Mouse (Mus musculus) cerebellum, postnatal 10 days (tissue): ENCODE results near the gene Ankrd39.
"Not testable (repeated sequence)": the region's sequence is repeated elsewhere in the genome, so short reads cannot be mapped to it uniquely, and the experiment has no call there.

Experiments
- DNase-seq, 2 experiments: peaks; one replicate each; pipeline ENCODE4 v3.0.0; 2021; ENCODE audit warnings: mixed read lengths in 2 of 2

Gene Ankrd39

DNA sequence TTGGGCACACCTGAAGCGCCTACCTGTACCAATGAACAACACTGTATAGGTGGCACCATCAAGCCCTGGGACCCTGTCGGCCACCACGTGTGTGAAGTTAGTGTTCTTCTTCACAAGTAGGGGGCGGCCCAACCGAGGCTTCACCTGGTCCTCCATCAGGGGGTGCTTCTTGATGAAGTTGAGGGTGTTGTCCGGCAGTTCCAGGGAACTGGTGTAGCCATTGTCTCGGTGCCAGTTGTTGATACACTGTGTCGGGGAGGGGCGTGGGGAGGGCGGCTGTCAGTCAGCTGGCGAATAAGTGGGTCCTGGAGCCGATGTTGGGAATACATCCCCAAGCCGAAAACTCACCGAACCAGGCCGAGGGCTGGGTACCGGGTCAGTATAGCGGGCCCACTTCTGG, 4.7 kb upstream of the Ankrd39 start:
- no peak for DNase-seq

GRCm38 (mm10) chr1:36550075-36550863, 3.0 kb upstream of the Ankrd39 start:
- peak; percentile 54 to 57 for DNase-seq

- no peak for DNase-seq
These were observed 2.2 kb upstream of the Ankrd39 start for GRCm38 (mm10) chr1:36549491-36549890.

DNA sequence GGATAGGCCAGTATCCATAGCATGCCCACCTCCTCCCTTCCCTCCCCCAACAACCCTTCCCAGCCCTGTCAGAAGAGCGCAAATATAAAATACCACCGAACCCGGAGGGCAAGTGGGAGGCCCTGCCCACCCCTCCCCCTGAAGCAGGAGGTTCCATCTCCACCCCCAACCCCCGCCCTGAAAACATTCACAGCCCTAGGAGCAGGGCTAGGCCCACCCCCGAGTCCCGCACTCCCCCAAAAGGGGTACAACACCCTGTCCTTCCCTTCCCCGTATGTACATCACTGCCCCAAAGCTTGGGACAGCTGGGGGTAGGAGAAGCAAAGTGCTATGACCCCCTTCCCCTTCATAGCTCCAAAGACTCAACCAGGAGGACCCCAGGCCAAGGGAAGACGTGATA, 1.5 kb upstream of the Ankrd39 start:
- DNase-seq = no peak

- peak; percentile 72 to 76 for DNase-seq
These were observed 845 bp upstream of the Ankrd39 start for GRCm38 (mm10) chr1:36547981-36548598.

GRCm38 (mm10) chr1:36545845-36546600, 1.2 kb downstream of the Ankrd39 start:
- DNase-seq = peak; percentile 61 to 62

DNA sequence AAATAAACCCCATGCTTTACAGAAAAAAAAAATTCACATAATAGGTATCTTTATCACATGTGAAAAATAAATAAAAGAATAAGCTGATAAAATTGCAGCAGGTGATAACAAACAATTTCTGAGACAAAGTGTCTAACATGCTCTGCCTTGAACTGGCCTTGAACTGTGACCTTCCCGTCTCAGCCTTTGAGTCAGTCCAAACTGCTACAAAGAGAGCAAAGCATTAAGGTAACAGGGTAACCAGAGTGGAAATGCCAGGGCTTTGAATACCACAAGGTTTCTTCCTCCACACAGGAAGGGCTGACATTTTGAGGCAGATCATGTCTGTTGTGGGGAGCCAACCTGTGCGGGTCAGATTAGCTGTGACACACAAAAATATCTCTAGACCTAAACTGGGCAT, 1.9 kb downstream of the Ankrd39 start:
- no peak for DNase-seq

DNA sequence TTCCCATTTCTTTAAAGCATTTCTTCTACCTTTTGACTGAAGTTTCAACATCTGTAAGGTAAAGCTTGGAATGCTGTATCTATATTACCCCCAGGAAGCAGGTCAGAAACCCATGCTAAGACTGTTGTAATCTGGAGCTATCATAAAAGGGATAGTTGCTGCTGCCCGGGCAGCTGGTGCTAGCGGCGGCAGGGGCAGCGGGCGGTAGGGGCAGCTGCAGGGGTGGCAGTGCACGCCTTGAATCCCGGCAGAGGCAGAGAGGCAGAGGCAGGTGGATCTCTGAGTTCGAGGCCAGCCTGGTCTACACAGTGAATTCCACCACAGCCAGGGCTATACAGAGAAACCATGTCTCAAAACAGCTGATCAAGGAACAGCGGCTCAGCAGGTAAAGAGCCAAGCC, 4.3 kb downstream of the Ankrd39 start:
- DNase-seq = no peak

DNA sequence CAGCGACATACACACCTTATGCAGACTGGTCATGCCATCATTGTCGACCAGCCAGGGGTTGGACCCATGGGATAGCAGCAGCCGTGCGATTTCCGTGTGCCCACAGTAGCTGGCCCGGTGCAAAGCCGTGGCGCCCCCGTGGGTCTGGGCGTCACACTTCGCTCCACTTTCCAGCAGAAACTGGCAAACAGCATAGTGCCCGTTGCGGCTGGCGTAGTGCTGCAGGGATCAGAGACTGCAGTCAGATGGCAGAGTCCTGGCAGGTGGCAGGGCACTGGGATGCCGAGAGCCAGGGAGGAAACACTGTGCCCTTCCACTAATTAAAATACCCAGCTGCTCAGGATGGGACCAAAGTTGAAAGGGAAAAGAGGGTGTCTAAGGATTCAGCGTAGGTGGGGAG, 5.4 kb downstream of the Ankrd39 start:
- peak; percentile 80 to 87 for DNase-seq

- DNase-seq = peak in 1 of 2 experiments; percentile 42
These were observed 6.4 kb downstream of the Ankrd39 start for GRCm38 (mm10) chr1:36540807-36541206.

- DNase-seq = no peak
These were observed 7.1 kb downstream of the Ankrd39 start for GRCm38 (mm10) chr1:36540132-36540531.

DNA sequence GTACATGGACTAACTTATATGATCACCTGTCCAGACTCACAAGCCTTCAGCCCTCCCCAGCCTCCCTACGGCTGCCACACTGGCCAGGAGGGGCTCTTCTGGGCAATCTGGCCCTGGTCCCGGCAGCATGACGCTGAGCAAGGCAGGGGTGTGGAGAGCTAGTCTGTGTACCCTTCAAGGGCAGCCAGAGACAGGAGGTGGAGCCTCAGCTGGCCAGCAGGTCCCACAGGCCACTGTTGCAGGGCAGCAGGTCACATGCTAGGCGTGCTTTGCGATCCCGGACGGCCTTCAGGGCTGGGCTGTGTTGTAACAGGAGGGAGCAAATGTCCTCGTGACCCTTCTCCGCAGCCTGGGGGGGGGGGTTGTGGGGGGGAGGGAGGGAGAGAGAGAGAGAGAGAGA, 8.1 kb downstream of the Ankrd39 start, which contains the start of gene Gm42417:
TSS of gene Gm42417 (minus strand) at position 244 of the 400 bp plus-strand sequence.
- peak; percentile 61 to 79 for DNase-seq

- no peak for DNase-seq
These were observed 8.5 kb downstream of the Ankrd39 start for GRCm38 (mm10) chr1:36538727-36539126.

DNA sequence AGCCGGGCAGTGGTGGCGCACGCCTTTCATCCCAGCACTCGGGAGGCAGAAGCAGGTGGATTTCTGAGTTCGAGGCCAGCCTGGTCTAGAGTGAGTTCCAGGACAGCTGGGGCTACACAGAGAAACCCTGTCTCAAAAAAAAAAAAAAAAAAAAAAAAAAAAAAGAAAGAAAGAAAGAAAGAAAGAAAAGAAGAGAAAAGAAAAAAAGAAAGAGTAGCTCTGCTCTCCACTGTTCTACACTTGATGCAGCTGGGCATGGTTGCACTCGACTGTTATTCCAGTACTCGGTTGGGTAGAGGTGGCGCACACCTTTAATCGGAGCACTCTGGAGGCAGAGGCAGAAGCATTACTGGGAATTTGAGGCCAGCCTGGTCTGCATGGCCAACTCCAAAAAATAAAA, 10.5 kb downstream of the Ankrd39 start, which contains the start of gene Ankrd23:
TSS of gene Ankrd23 (minus strand) at position 101 of the 400 bp plus-strand sequence.
- not testable (repeated sequence) for DNase-seq

GRCm38 (mm10) chr1:36536397-36536728, 10.9 kb downstream of the Ankrd39 start:
- no peak for DNase-seq

- DNase-seq = peak; percentile 94 to 95
These were observed 11.5 kb downstream of the Ankrd39 start for GRCm38 (mm10) chr1:36535477-36536396.

DNA sequence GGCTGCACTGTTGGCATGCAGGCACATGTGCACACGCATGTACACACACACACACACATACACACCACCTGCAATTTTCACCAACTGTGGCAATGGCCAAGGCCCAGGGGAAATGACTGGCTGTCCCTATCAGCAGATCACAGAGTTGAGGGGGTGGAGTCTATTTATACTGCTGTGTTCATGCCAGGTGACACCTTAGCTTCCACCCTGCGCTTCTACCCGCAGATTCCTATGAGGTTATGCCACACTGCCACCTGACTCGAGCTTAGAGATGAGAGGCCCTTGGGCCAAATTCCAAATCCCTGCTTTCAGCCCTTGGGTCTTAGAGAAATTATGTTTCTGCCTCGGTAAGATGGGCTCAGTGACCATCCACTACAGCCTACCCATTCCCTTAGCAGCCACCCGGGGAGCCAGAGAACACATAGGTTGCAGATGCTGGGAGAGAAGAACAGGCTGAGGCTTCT, 12.6 kb downstream of the Ankrd39 start:
- peak in 1 of 2 experiments; percentile 42 for DNase-seq

DNA sequence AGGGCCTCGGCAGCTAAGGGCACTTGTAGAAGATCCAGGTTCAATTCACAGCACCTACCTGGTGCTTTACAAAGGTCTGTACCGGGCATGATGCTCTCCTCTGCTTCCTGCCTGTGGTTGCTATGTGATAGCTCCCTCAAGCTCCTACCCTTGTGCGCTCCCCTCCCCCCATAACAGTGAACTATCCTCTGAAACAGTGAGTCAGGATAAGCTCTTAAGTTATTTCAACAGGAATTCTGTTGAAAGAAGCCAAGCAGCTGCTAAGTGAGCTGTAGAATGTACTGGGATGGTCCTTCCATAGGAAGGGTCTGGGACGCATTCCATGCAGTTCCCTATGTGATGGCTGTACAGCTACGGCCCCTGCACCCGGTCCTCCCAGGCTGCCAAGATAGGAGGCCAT, 13.7 kb downstream of the Ankrd39 start:
- DNase-seq = no peak

- DNase-seq = no peak
These were observed 15.8 kb downstream of the Ankrd39 start for GRCm38 (mm10) chr1:36531461-36531860.

- no peak for DNase-seq
These were observed 16.3 kb downstream of the Ankrd39 start for GRCm38 (mm10) chr1:36530962-36531361.

GRCm38 (mm10) chr1:36530485-36530884, 16.8 kb downstream of the Ankrd39 start:
- no peak for DNase-seq

DNA sequence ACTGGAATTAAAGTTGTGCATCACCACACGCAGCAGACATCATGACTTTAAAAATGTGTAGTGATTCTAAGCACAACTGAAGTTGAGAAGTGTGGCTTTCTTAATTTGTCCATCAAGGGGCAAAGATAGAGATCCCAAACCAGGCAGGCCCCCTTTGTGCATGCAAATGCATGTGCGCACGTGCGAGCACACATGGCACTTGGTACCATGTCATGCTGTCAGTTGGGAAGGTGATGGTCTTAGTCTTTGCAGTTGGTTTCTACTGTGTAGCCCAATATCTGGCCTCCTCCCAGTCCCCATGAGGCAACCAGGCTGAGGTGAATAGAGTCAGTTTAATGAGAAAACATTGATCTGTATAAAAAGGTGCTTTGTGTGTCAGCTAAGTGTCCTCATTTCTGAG, 17.4 kb downstream of the Ankrd39 start:
- DNase-seq = no peak
